ENCODE assay signal across 13 mouse cellular contexts in genomic region chr1:162038431-162038830, GRCm38 (mm10). TPM values are rescaled to one million over a fixed set of nuclear protein-coding genes. Genes with fewer than 3 reads are reported as not detected.
DNase-seq lines count a peak whose midpoint lies in the region; ATAC-seq and TF ChIP-seq lines count a peak whose summit lies in the region.
"Had no signal": no experiment of that assay in that cellular context is flagged by ENCODE, and none has a peak within 500 bp of the region (broad histone marks: within the 10 kb centered on the region; RNA-seq: fewer than 3 reads in every experiment).

No protein-coding gene starts in this region.

- no peak overlapping the region for H3K9ac ChIP-seq in embryonic facial prominence, embryonic 13.5 days
- H3K9ac ChIP-seq in limb, embryonic 12.5 days (replicated peaks), result no peak overlapping the region

- no peak for ATAC-seq in embryonic facial prominence, embryonic 13.5 days (ENCODE audit: insufficient number of reproducible peaks, insufficient read depth, low FRiP score, low TSS enrichment, low read depth)
- no peak for ATAC-seq in limb, embryonic 12.5 days (ENCODE audit: insufficient number of reproducible peaks, insufficient read depth, low FRiP score, low TSS enrichment, low read depth)

- TF ChIP-seq POLR2A in kidney, adult 2 months (IDR thresholded peaks at IDR 0.05; ENCODE audit: low read depth, low read length), result no peak

- H3K27me3 ChIP-seq in kidney, adult 2 months (replicated peaks; ENCODE audit: control insufficient read depth, insufficient read depth, low read length), result no peaks in the 10 kb centered on the region
- H3K27me3 ChIP-seq in embryonic facial prominence, embryonic 13.5 days, result no peaks in the 10 kb centered on the region
- H3K27me3 ChIP-seq in limb, embryonic 12.5 days, result no peaks in the 10 kb centered on the region

- peaks cover 10% of the 10 kb centered on the region; the same call in 1 of the 2 replicates for H3K4me1 ChIP-seq in kidney, adult 2 months (ENCODE audit: control insufficient read depth, insufficient read depth, low read length)
- H3K4me1 ChIP-seq in embryonic facial prominence, embryonic 13.5 days, result peaks cover 57% of the 10 kb centered on the region
- peaks cover 63% of the 10 kb centered on the region for H3K4me1 ChIP-seq in limb, embryonic 12.5 days (replicated peaks)

- DNase-seq in kidney, adult 2 months, result peak; percentile 32
- DNase-seq in kidney, adult 11 months, result no peak
- DNase-seq in 3T3-L1 (ENCODE audit: low read depth, low spot score), result peak; percentile 55
- DNase-seq in cerebellum, postnatal 36 days, result no peak
- DNase-seq in layer of hippocampus, postnatal 10 days (ENCODE audit: low spot score in 2 of 2), result no peak
- no peak for DNase-seq in frontal cortex, postnatal 10 days (ENCODE audit: low spot score in 2 of 2)

- H3K4me2 ChIP-seq in embryonic facial prominence, embryonic 13.5 days, result no peak overlapping the region
- H3K4me2 ChIP-seq in limb, embryonic 12.5 days, result no peak overlapping the region

- TF ChIP-seq CTCF in kidney, adult 2 months (conservative IDR thresholded peaks at IDR 0.05; ENCODE audit: insufficient read depth, insufficient read length, low read depth, low read length), result no peak

- H3K4me3 ChIP-seq in kidney, adult 2 months (ENCODE audit: insufficient read depth, low read depth, low read length), result no peak overlapping the region
- no peak overlapping the region for H3K4me3 ChIP-seq in embryonic facial prominence, embryonic 13.5 days
- H3K4me3 ChIP-seq in limb, embryonic 12.5 days (replicated peaks), result no peak overlapping the region

- H3K9me3 ChIP-seq in embryonic facial prominence, embryonic 13.5 days, result no peaks in the 10 kb centered on the region
- no peaks in the 10 kb centered on the region for H3K9me3 ChIP-seq in limb, embryonic 12.5 days
- H3K9me3 ChIP-seq: G1E had no signal

- WGBS in kidney, adult 2 months, result 59% methylated on average over 5 of the region's 5 CpGs
- WGBS in embryonic facial prominence, embryonic 13.5 days, result 75% methylated on average over 5 of the region's 5 CpGs
- WGBS in limb, embryonic 12.5 days, result 63% methylated on average over 5 of the region's 5 CpGs

- peak overlapping the region; percentile 70; the same call in 1 of the 2 replicates for H3K27ac ChIP-seq in kidney, adult 2 months (ENCODE audit: insufficient read depth, low read depth, low read length)
- H3K27ac ChIP-seq in embryonic facial prominence, embryonic 13.5 days, result peak overlapping the region; percentile 92
- H3K27ac ChIP-seq in limb, embryonic 12.5 days, result peak overlapping the region; percentile 99

- no peaks in the 10 kb centered on the region for H3K36me3 ChIP-seq in kidney, adult 2 months (ENCODE audit: control insufficient read depth, insufficient read depth, low read length)
- peaks cover 3% of the 10 kb centered on the region; the same call in 1 of the 2 replicates for H3K36me3 ChIP-seq in embryonic facial prominence, embryonic 13.5 days
- peaks cover 6% of the 10 kb centered on the region; the same call in 1 of the 2 replicates for H3K36me3 ChIP-seq in limb, embryonic 12.5 days
- H3K36me3 ChIP-seq: G1E had no signal

RNA-seq across cellular contexts. Expression of gene 4930558K02Rik, which starts 59.0 kb away (rescaled TPM):
- not detected in 2 replicates for polyA plus RNA-seq in kidney, adult 2 months (2012; rRNA removed)
- not detected in 2 replicates for polyA plus RNA-seq in embryonic facial prominence, embryonic 13.5 days (2015; fragmentation: Nextera tagmentation; extraction: Ambion mirVana)
- not detected in 2 replicates for polyA plus RNA-seq in limb, embryonic 12.5 days (2016; fragmentation: Nextera tagmentation; extraction: Ambion mirVana)
- total RNA-seq in layer of hippocampus, postnatal 10 days (2021), result under 1 TPM in 1 of 2 experiments, not detected in 1; 0.37 TPM
- total RNA-seq: adrenal gland, postnatal 36 days; common myeloid progenitor, adult 5-6 weeks; G1E; gastrocnemius, postnatal 25 days; layer of hippocampus, postnatal 36 days had no signal
- polyA plus RNA-seq: G1E had no signal

Comparison
In these comparisons a context has a peak if more than half of its experiments do, and no peak if none do; other contexts are left out.
1. DNase-seq: peak in kidney, adult 2 months (single experiment) and 3T3-L1 (single experiment); none in kidney, adult 11 months (single experiment), cerebellum, postnatal 36 days (0 of 2), layer of hippocampus, postnatal 10 days (0 of 2) and frontal cortex, postnatal 10 days (0 of 2).
2. Peak in every context shown above with its lines, with median percentiles within 50 percentile points of each other: H3K27ac ChIP-seq.